Mouse (Mus musculus): Measurements from ENCODE around the gene Lrrc28.

- TF ChIP-seq CTCF (IDR thresholded peaks at IDR 0.05; ENCODE audit: extremely low read depth, insufficient read depth, insufficient read length, insufficient replicate concordance): no peak
- TF ChIP-seq POLR2A (IDR thresholded peaks at IDR 0.05; ENCODE audit: low read depth, low read length): no peak
Measured at GRCm38 (mm10) chr7:67663981-67664694, 19.1 kb upstream of the Lrrc28 start.

Data from spleen, adult 2 months (tissue).